Mouse (Mus musculus) brain, adult 2 months (tissue): Measurements from ENCODE around the gene Foxn1.
A peak's percentile ranks its signal among the peaks of the same experiment; 100 is the strongest.

Experiments
- DNase-seq: peaks from one replicate; pipeline ENCODE4 v3.0.0; 2011; ENCODE audit warnings: low read depth, low spot score

Foxn1 gene

DNA sequence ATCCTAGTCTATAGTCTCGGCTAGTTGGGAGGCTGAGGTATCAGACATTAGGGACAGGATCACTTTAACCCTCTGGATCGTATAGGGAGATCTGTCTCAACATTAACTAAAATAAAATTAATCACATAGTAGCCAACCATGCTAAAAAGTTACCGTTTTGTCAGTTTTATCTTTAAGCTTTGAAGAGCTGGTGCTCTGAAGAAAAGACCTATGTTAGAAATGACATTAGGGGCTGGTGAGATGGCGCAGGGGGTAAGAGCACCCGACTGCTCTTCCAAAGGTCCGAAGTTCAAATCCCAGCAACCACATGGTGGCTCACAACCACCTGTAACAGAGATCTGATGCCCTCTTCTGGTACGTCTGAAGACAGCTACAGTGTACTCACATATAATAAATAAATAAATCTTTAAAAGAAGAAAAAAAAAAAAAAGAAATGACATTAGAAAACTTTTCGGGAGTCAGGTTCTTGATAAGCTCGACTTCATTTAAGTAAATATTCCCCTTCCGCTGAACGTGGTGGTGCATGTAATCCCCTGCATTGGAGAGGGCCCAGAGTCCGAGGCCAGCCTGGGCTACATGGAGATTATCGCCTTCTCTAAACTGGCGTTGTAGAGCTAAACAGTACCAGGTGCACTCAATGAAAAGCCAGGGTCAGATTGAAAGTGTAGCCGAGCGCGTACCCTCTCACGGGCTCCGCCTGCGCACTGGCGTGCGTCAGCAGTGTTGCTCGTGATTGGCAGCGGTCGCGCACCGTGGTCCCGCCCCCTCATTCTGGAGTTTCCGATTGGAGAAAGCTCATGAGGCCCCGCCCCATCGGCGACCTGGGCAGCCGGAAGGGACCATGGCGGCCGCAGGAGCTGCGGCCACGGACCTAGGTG, 58.5 kb downstream of the Foxn1 start, which contains the start of gene Pigs:
Pigs (plus strand) TSS at position 782 of the 878 bp plus-strand sequence.
- peak; percentile 98 for DNase-seq

DNA sequence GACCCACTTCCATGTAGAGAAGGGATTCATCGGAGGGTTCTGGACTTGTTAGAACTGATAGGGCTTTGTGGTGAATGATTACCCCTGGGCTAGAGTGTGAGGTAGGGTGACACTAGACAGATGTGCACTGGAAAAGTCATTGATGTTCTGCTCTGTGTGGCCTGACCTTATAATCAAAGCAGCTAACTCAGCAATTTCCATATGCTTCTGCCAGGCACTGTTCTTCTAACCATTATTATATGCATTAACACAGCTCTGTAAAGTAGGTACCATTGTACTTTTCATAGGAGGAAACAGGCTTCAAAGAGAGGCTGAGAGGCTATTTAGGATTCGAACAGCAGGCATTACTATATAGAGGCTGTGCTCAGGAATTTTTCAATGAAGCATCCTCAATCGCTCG, 59.1 kb downstream of the Foxn1 start:
- no peak for DNase-seq

DNA sequence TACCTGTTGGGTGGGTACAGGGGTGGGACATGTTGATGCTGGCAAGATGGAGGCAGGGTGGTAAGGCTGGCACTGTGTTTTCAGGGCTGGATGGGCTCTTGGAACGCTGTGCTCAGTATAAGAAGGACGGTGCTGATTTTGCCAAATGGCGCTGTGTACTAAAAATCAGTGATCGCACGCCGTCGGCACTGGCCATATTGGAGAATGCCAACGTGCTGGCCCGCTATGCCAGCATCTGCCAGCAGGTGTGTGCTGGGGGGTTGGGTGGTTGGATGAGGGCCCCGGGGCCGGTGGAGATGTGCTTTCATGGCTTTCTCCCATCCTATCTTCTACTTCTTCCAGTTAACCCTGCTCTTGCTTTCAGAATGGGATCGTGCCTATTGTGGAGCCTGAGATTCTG, 61.4 kb downstream of the Foxn1 start:
- no peak for DNase-seq

DNA sequence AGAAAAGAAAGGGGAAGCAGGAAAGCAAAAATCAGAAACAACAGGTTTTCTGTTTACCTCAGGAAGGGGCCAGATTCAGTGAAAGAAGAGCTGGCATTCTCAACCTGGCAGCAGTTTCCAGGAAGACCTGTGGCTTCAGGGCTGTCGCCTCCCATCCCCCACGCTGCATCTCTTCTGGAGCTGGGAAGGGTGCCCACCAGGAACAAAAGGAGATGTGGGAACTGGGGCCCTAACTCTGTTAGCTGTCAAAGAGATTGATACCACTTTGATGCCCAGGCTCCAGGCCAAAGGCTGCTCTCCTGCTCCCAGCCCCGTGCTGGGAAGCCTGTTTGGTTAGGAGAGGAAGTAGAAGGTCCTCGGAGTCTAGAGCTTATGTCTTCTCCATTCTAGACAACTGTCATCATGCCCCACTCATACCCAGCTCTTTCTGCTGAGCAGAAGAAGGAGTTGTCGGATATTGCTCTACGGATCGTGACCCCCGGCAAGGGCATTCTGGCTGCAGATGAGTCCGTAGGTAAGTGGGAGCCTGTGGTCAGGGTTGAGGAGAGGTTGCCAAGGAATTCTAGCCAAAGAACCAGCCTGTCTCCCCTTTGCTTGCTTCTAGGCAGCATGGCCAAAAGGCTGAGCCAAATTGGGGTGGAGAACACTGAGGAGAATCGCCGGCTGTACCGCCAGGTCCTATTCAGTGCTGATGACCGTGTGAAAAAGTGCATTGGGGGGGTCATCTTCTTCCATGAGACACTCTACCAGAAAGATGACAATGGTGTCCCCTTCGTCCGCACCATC, 62.2 kb downstream of the Foxn1 start:
- peak; percentile 72 for DNase-seq

DNA sequence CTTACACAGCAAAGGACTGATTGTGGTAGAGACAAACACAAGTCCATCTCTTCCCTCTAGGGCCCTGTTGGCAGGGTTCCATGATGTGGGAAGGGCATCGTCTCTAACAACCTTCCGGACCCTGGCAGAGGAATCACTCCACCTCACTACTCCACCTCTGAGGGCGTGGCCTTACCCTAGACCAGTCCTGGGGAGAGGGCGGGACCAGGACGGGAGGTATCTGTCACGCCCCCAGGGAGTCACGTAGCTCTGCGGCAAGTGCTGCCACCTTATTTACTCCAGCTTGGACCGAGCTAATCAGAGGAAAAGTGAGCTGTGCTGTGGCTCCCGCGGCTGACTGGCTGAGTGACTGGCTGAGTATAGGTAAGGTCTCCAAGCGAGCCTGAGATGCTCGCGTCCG, 63.5 kb downstream of the Foxn1 start, which contains the start of gene Aldoc:
Aldoc (plus strand) TSS at position 109 of the 400 bp plus-strand sequence.
- DNase-seq, result peak; percentile 94

DNA sequence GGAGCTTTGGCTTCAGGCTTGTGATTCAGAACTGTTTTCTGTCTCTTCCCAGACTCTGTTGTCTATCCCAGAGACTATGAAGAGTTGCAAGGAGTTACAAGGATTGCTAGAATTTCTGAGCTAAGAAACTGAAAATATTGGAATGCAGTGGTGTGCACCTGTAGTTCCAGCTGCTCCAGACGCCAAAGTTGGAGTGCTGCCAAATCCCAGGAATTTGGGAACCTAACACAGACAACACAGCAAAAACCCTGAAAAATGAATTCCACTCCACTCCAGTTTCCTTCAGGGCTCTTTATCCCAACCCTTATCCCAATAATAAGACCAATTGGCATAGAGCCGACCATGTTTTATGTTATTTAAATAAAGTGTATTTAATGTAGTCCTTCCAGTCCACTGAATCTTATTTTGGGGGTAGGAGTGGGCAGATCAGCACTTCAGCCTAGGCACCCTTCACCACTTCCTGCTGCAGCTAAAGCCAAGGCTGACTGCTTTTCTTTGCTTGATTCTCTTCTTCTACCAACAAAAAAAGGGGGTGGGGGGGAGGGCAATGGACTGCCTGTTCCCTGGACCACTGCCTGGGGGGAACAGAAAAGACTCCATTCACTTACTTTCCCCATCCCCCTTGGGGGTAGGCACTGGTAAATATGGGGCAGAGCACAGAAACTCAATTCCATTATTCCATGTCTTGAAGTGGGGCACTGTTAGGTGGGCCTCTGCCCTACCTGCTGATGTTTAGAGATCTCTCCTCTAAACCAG, 64.1 kb downstream of the Foxn1 start:
- peak; percentile 49 for DNase-seq

DNA sequence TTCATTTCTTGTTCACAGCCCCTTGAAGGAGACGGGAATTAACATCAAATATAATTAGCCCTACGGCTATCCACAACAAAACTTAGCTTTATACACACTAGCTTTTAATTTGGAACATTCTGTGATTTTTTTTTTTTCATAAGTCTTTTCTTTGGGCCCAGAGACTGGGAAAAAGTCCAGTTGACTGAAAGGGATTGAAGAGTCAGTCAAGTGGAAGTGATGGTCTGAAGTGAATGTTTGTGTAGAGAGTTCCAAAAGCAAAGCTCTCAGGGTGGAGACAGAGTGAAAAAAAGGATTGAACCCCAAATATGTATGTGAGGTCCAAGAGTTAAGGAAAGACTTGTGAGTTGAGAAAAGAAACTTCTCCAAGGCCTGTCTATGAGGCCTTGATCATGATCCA, 67.9 kb downstream of the Foxn1 start:
- DNase-seq, result no peak

DNA sequence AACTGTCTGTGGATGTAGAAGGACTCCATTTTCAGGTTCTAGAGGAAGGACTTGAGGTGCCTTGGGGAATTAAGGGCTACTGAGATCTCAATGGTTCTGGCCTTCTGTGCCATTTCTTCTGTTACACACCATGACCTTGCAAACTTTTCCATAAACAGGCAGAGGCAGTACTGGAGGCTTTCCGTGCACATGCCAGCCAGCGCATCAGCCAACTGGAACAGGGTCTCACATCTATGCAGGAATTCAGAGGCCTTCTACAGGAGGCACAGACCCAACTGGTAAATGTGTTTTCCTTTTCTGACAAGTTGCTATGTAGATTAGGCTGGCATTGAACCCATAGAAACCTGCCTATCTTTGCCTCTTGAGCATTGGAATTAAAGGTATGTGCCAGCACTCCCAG, 72.7 kb downstream of the Foxn1 start:
- DNase-seq, result no peak

DNA sequence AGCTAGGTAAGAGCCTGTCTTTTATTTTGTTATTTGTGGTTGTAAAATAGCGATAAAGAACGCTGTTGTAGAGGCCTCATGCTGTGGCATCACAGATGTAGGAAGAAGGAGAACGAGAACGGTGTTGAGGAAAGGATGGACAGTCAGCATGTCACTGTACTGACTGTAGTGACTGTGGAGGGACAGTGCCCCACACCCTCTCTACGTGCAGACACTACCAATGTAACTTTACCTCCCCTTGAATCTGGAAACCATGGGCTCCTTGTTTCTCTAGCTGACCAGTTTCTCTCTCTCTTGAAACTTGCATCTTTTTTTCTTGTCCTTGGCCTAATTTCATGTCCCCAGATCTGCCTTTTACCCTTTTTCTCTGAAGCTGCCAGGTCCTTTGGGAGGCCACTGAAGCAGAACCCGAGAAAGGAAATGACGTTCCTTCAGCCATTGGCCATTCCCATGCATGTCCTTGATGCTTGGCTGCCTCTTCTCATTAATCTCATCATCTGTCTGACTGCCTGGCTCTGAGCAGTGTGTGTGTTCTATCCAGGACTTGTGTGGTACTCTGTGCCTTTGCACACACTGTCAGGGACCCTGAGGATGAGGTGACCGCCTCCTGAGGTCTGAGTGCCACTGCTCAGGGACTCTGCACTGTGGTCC, 75.4 kb downstream of the Foxn1 start:
- DNase-seq, result no peak
